Mouse (Mus musculus): ENCODE measurements around the gene C2cd4a. TPM values are rescaled to one million over a fixed set of nuclear protein-coding genes. Genes with fewer than 3 reads are reported as not detected.

Gene C2cd4a
- polyA plus RNA-seq, 1 experiment from 2014 or later: not detected

GRCm38 (mm10) chr9:67842797-67843196 is 10.7 kb upstream of the C2cd4a start:
- no peaks in the 10 kb centered on the region for H3K9me3 ChIP-seq (ENCODE audit: control insufficient read depth, low read length)
- no peaks in the 10 kb centered on the region for H3K36me3 ChIP-seq (ENCODE audit: control insufficient read depth, insufficient read depth, low read length)
- no peak overlapping the region for H3K4me2 ChIP-seq
- H3K4me3 ChIP-seq (ENCODE audit: low read depth, low read length): no peak overlapping the region
- WGBS: 82% methylated on average over 5 of the region's 5 CpGs
- DNase-seq (ENCODE audit: low spot score, missing footprints) (no peak), ATAC-seq (ENCODE audit: low FRiP score) (no peak)
- H3K9ac ChIP-seq (ENCODE audit: low read length): no peak overlapping the region
- H3K4me1 ChIP-seq (ENCODE audit: control insufficient read depth, insufficient read depth, low read length): peaks cover 6% of the 10 kb centered on the region; the same call in 1 of the 2 replicates
- H3K27ac ChIP-seq (ENCODE audit: low read depth, low read length): no peak overlapping the region
- no peaks in the 10 kb centered on the region for H3K27me3 ChIP-seq (ENCODE audit: control insufficient read depth, insufficient read depth, low read length)

- H3K9me3 ChIP-seq (ENCODE audit: control insufficient read depth, low read length): no peaks in the 10 kb centered on the region
- peak; percentile 98 for DNase-seq (ENCODE audit: low spot score, missing footprints)
- peaks cover 6% of the 10 kb centered on the region; the same call in 1 of the 2 replicates for H3K4me1 ChIP-seq (ENCODE audit: control insufficient read depth, insufficient read depth, low read length)
- H3K27ac ChIP-seq (ENCODE audit: low read depth, low read length): peak within 1 kb of the TSS; percentile 44; the same call in 1 of the 2 replicates
- H3K4me3 ChIP-seq (ENCODE audit: low read depth, low read length): peak within 1 kb of the TSS; percentile 56
- peak within 1 kb of the TSS; percentile 83 for H3K9ac ChIP-seq (ENCODE audit: low read length)
- H3K36me3 ChIP-seq (ENCODE audit: control insufficient read depth, insufficient read depth, low read length): no peaks in the 10 kb centered on the region
- no peaks in the 10 kb centered on the region for H3K27me3 ChIP-seq (ENCODE audit: control insufficient read depth, insufficient read depth, low read length)
- ATAC-seq (ENCODE audit: low FRiP score): peak; percentile 99
- peak within 1 kb of the TSS; percentile 75 for H3K4me2 ChIP-seq
- WGBS: under 1% methylated on average over 39 of the region's 53 CpGs
These were observed 8.1 kb upstream of the C2cd4a start, which contains the start of gene Vps13c for GRCm38 (mm10) chr9:67839981-67840859. Gene Vps13c (plus strand): TSS chr9:67840396.

GRCm38 (mm10) chr9:67837311-67837710 is 5.2 kb upstream of the C2cd4a start:
- Histone ChIP-seq H3K9ac (ENCODE audit: low read length) (no peak overlapping the region), H3K4me3 (ENCODE audit: low read depth, low read length) (no peak overlapping the region), H3K9me3 (ENCODE audit: control insufficient read depth, low read length) (no peaks in the 10 kb centered on the region), H3K4me1 (ENCODE audit: control insufficient read depth, insufficient read depth, low read length) (peaks cover 6% of the 10 kb centered on the region; the same call in 1 of the 2 replicates), H3K27me3 (ENCODE audit: control insufficient read depth, insufficient read depth, low read length) (peaks cover 8% of the 10 kb centered on the region), H3K27ac (ENCODE audit: low read depth, low read length) (no peak overlapping the region), H3K4me2 (no peak overlapping the region), H3K36me3 (ENCODE audit: control insufficient read depth, insufficient read depth, low read length) (no peaks in the 10 kb centered on the region)
- DNase-seq (ENCODE audit: low spot score, missing footprints) (no peak), ATAC-seq (ENCODE audit: low FRiP score) (no peak)
- 81% methylated on average over 2 of the region's 2 CpGs for WGBS

GRCm38 (mm10) chr9:67834535-67834934 is 2.4 kb upstream of the C2cd4a start:
- H3K4me2 ChIP-seq: no peak overlapping the region
- no peak overlapping the region for H3K9ac ChIP-seq (ENCODE audit: low read length)
- H3K27me3 ChIP-seq (ENCODE audit: control insufficient read depth, insufficient read depth, low read length): peaks cover 36% of the 10 kb centered on the region
- H3K27ac ChIP-seq (ENCODE audit: low read depth, low read length): no peak overlapping the region
- 84% methylated on average over 5 of the region's 5 CpGs for WGBS
- H3K36me3 ChIP-seq (ENCODE audit: control insufficient read depth, insufficient read depth, low read length): no peaks in the 10 kb centered on the region
- ATAC-seq (ENCODE audit: low FRiP score) (no peak), DNase-seq (ENCODE audit: low spot score, missing footprints) (no peak)
- H3K4me3 ChIP-seq (ENCODE audit: low read depth, low read length): no peak overlapping the region
- no peaks in the 10 kb centered on the region for H3K9me3 ChIP-seq (ENCODE audit: control insufficient read depth, low read length)
- peaks cover 5% of the 10 kb centered on the region; the same call in 1 of the 2 replicates for H3K4me1 ChIP-seq (ENCODE audit: control insufficient read depth, insufficient read depth, low read length)

GRCm38 (mm10) chr9:67831359-67832045 is 628 bp downstream of the C2cd4a start:
- H3K27me3 ChIP-seq (ENCODE audit: control insufficient read depth, insufficient read depth, low read length): peaks cover 43% of the 10 kb centered on the region
- no peaks in the 10 kb centered on the region for H3K9me3 ChIP-seq (ENCODE audit: control insufficient read depth, low read length)
- no peak overlapping the region for H3K9ac ChIP-seq (ENCODE audit: low read length)
- ATAC-seq (ENCODE audit: low FRiP score): peak; percentile 64
- peak overlapping the region; percentile 60 for H3K4me2 ChIP-seq
- 2% methylated on average over 56 of the region's 57 CpGs for WGBS
- peak overlapping the region; percentile 46 for H3K4me3 ChIP-seq (ENCODE audit: low read depth, low read length)
- H3K27ac ChIP-seq (ENCODE audit: low read depth, low read length): no peak overlapping the region
- H3K36me3 ChIP-seq (ENCODE audit: control insufficient read depth, insufficient read depth, low read length): no peaks in the 10 kb centered on the region
- H3K4me1 ChIP-seq (ENCODE audit: control insufficient read depth, insufficient read depth, low read length): peaks cover 5% of the 10 kb centered on the region; the same call in 1 of the 2 replicates
- peak; percentile 95 for DNase-seq (ENCODE audit: low spot score, missing footprints)

GRCm38 (mm10) chr9:67830411-67831358 is 1.4 kb downstream of the C2cd4a start:
- ATAC-seq (ENCODE audit: low FRiP score) (peak; percentile 88), DNase-seq (ENCODE audit: low spot score, missing footprints) (peak; percentile 94)
- Histone ChIP-seq H3K9me3 (ENCODE audit: control insufficient read depth, low read length) (no peaks in the 10 kb centered on the region), H3K4me3 (ENCODE audit: low read depth, low read length) (peak overlapping the region; percentile 46), H3K4me1 (ENCODE audit: control insufficient read depth, insufficient read depth, low read length) (peaks cover 5% of the 10 kb centered on the region; the same call in 1 of the 2 replicates), H3K27ac (ENCODE audit: low read depth, low read length) (no peak overlapping the region), H3K9ac (ENCODE audit: low read length) (peak overlapping the region; percentile 30; the same call in 1 of the 2 replicates), H3K36me3 (ENCODE audit: control insufficient read depth, insufficient read depth, low read length) (no peaks in the 10 kb centered on the region), H3K4me2 (peak overlapping the region; percentile 60), H3K27me3 (ENCODE audit: control insufficient read depth, insufficient read depth, low read length) (peaks cover 43% of the 10 kb centered on the region)
- WGBS: 3% methylated on average over 56 of the region's 84 CpGs

- H3K9ac ChIP-seq (ENCODE audit: low read length): no peak overlapping the region
- H3K4me1 ChIP-seq (ENCODE audit: control insufficient read depth, insufficient read depth, low read length): peaks cover 5% of the 10 kb centered on the region; the same call in 1 of the 2 replicates
- DNase-seq (ENCODE audit: low spot score, missing footprints): peak; percentile 92
- no peak overlapping the region for H3K27ac ChIP-seq (ENCODE audit: low read depth, low read length)
- H3K36me3 ChIP-seq (ENCODE audit: control insufficient read depth, insufficient read depth, low read length): no peaks in the 10 kb centered on the region
- no peak for ATAC-seq (ENCODE audit: low FRiP score)
- no peaks in the 10 kb centered on the region for H3K9me3 ChIP-seq (ENCODE audit: control insufficient read depth, low read length)
- no peak overlapping the region for H3K4me2 ChIP-seq
- WGBS: 15% methylated on average over 3 of the region's 3 CpGs
- peaks cover 43% of the 10 kb centered on the region for H3K27me3 ChIP-seq (ENCODE audit: control insufficient read depth, insufficient read depth, low read length)
- no peak overlapping the region for H3K4me3 ChIP-seq (ENCODE audit: low read depth, low read length)
These were observed 3.9 kb downstream of the C2cd4a start for GRCm38 (mm10) chr9:67828182-67828581.

GRCm38 (mm10) chr9:67825527-67825926 is 6.6 kb downstream of the C2cd4a start:
- no peak overlapping the region for H3K27ac ChIP-seq (ENCODE audit: low read depth, low read length)
- 86% methylated on average over 7 of the region's 7 CpGs for WGBS
- H3K36me3 ChIP-seq (ENCODE audit: control insufficient read depth, insufficient read depth, low read length): no peaks in the 10 kb centered on the region
- no peak overlapping the region for H3K4me3 ChIP-seq (ENCODE audit: low read depth, low read length)
- H3K4me1 ChIP-seq (ENCODE audit: control insufficient read depth, insufficient read depth, low read length): peaks cover 1% of the 10 kb centered on the region; the same call in 1 of the 2 replicates
- ATAC-seq (ENCODE audit: low FRiP score) (no peak), DNase-seq (ENCODE audit: low spot score, missing footprints) (peak; percentile 44)
- no peaks in the 10 kb centered on the region for H3K9me3 ChIP-seq (ENCODE audit: control insufficient read depth, low read length)
- no peak overlapping the region for H3K4me2 ChIP-seq
- H3K27me3 ChIP-seq (ENCODE audit: control insufficient read depth, insufficient read depth, low read length): peaks cover 17% of the 10 kb centered on the region
- no peak overlapping the region for H3K9ac ChIP-seq (ENCODE audit: low read length)

Data from midbrain, embryonic 11.5 days (tissue).